Mouse (Mus musculus) lung, postnatal 4 days (tissue): ENCODE measurements at regions not wholly inside any gene's neighbourhood (a gene's known extent, or its start where the extent isn't known, plus 50 kb on each side); places are given as distances from the start of the nearest gene placed in this dataset.

Experiments used
- DNase-seq, 2 experiments: peaks; one replicate each; pipeline ENCODE4 v3.0.0; 2021

DNA sequence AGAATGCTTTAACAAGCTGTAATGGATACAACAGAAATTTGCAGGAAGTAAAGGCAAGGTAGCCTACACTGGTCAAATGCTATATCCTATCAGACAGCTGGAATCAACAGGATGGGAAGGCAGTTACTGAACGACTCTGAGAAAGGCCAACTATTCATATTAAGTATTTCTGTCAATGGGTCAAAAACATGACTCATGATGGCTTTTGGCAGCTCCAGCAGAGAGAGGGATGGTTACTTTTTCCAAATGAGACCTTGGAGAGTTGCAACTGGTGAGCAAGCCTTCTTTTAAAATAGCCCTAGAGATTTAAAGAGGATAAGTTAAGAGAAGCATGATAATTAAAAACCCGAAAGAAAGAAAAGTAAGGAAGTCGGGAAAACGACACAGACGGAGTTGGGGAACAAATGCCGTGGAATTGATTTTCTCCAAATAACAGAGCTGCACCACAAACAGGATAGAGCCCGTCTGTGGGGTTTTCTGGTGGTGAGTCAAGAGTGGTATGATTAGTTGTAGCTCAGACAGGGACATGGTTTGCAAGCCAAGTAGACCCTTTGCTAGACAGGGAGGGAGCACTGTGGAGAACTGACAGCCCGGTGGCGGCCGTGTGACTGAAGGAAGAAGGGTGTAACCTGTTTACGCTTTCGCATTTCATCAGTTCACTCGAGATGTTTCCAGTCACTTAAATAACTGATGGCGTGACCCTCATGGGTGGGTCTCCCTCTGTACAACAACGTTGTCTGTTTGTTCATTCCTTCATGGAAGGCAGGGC lies 3638.1 kb upstream of the Gm7489 start:
- no peak for DNase-seq

DNA sequence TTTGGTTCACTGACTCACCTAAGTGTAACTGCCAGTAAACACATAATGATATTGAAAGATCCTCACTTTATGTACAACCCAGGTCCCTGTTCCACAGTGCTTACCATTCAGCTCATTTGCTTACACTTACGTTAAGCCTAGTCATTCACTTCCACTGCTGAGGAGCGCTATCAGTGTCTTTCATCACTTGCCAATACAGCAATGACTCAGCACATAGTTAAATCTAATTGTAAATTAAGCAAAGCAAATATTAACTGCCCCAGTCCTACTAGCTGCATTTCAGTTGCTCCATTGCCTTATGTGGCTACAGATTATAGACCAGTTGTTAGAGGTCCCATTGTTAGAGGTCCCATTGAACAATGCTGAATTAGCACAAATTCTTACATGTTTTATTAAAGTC lies 3624.6 kb upstream of the Gm7489 start:
- no peak for DNase-seq

DNA sequence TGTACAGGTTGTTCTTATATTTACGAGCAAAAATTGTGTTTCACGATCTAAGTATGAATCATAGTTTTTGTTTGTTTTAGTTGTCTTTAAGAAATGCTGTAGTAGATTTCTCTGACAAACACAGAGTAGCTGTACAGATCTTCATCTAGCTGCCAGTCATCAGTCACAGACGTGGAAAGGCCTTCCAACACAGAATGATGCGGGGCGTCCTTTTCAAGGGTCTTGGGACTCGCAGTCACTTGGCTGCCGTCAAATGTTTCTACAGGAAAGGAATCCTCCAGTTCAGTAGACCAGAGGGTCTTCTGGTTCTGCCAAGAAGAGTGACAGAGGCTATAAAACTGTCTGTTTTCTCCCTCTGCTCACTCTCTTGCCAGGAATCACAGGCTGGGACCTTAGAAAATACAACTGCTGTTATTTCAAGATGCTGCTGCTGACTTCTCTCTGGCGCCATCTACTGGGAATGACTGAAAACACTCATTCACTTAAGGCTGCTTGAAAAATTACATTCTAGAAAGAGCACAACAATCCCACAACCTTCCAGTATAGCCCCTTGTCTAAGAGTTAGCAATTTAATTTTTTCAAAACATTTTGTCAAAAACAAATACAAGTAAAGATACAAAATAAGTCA lies 3623.3 kb upstream of the Gm7489 start:
- DNase-seq: peak in 1 of 2 experiments; percentile 48

DNA sequence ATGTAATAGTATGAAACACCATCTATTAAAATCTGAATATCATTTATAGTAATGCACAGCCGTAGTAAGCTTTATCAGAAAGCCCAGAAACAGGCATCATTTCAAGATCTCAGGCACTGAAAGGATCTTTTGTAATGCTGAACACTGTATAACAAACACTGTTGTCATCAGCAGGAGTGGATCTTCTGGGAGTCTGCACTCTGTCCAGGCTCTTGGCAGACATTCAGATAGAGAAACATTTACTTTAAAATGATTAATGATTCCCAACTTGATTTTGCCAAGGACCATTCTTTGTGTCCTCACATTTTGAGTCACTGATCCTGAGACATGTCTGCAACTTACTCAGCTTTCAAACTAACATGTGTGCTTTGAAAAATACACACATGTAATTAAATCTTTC lies 3617.2 kb upstream of the Gm7489 start:
- DNase-seq: no peak

DNA sequence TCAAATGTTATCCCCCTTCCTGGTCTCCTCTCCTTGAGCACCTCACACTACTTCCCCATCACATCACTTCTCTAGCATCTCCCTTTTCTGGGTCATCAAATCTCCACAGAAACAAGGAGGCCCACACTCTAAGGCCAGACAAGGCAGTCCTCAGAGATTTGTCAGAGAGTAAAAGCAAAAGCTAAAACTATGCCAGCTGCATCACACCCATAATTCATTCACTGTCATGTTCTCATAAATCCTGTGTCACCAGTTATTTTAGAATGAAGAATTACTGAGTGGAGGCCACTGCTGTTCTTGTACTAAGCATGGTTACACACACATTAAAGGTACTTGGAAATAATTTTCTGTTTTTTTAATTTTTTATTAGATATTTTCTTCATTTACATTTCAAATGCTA lies 3613.1 kb upstream of the Gm7489 start:
- no peak for DNase-seq

DNA sequence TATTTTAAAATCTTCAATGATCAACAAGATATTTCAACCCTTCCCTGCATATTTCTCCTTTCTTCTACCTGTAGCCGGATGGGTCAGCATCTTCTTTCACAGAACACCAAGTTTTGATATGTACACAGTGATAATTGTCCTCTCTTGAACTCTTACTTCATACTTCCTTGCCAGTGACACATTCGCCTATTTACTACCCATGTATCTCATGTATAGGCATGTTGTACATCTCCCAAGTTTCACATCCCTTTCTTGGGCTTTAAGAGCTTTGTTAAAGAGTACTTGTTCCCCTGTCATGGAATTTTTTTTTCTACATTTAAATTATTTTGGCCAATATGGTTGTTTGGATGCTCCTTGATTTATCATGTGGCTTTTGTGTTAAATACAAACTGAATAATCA lies 3602.1 kb upstream of the Gm7489 start:
- no peak for DNase-seq

DNA sequence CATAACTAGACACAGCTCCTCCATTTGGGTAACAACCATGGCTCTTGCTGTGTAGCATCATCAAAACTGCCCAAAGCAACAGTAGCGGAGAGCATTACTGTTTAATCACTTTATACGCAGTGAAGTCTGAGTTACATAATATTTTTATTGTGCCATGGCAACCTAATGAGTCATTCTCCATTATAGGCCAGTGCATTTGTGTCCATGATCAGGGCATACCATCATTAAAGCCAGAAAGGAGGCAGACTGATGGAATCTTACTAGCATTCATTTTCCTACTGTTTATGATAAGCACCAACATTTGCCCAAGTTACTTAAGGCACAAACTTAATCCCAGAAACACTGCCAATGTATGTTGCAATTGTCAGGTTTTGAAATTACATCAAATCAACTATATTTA lies 3601.2 kb upstream of the Gm7489 start:
- DNase-seq: no peak

DNA sequence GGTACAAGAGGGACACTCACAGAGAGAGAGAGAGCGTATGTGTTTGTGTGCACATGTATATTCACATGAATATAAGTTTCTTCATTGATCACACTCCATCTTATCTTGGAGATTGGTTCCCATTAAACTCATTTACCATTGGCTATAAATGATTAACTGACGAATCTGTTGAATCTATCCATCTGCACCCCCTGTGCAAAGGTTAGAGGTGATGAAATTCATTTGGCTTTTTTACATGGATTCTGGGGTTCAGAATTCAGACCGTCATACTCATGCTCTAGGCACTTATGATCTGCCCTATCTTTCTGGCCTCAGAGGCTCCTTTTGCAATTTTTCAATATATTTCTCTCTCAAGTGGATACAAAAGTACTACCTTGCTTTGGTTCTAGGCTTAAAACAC lies 3582.9 kb upstream of the Gm7489 start:
- DNase-seq: no peak

DNA sequence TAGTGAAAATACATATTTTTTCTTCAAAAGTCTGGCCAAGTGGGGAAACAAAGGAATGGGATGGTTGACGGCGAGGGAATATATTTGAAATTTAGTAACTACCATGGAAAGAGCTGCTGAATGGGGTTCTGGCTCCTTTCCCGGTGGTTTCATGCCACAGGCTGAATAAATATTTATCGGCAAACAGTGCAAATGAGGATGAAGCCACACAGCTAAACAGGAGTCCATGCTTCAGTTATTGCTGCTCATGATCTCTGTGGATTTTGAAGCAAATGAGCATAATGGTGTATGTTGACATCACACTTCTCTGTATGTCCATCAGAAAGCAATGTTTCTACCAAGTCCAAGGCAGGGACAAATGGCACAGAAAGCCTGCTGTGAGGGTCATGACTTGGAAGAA lies 3580.6 kb upstream of the Gm7489 start:
- DNase-seq: no peak

DNA sequence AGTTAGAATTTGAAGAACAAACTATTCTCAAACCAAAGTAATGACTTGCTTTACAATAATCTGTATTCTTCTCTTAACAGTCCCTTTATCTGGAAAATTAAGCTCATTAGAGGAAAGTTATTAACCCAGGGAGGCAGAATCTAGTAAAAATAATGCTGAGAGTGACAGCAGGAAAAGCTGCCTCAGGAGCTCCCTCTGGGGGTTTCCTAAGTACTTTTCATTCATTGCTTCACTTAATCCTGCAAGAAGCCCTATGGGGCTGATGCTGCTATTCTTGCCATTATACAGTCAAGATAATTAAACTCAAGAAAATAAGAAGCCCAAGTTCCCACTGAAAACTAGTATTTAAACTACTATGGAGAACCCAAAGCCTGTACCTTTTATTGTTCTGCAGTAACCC lies 3563.9 kb upstream of the Gm7489 start:
- DNase-seq: no peak

DNA sequence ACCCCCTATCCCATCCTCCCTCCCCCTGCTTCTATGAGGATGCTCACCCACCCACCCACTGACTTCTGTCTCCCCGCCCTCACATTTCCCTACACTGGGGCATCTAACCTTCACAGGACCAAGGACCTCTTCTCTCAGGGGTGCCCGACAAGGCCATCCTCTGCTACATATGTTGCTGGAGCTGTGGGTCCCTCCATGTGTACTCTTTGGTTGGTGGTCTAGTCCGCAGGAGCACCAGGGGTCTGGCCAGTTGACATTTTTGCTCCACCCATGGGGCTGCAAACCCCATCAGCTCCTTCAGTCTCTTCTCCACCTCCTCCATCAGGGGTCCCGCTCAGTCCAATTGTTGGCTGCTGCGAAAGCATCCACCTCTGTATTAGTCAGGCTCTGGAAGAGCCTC lies 3539.2 kb upstream of the Gm7489 start:
- no peak for DNase-seq

DNA sequence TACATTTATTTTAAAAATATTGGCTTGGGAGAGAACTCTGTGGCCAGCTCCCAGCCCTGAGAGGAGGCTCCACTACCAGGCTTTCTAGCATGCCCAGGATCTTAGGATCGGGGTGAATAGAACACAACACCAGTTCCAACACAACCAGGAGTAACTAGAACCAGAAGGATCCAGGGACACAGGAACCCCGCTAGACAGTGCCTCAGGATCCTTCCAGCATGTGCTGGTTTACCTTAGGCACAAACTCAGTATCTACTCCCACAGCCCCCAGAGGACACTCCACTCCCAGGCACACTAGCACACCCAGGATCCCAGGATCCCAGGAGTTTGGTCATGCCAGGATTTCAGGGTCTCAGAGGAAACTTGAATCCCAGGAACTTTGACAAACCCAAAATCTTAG lies 3537.8 kb upstream of the Gm7489 start:
- no peak for DNase-seq

DNA sequence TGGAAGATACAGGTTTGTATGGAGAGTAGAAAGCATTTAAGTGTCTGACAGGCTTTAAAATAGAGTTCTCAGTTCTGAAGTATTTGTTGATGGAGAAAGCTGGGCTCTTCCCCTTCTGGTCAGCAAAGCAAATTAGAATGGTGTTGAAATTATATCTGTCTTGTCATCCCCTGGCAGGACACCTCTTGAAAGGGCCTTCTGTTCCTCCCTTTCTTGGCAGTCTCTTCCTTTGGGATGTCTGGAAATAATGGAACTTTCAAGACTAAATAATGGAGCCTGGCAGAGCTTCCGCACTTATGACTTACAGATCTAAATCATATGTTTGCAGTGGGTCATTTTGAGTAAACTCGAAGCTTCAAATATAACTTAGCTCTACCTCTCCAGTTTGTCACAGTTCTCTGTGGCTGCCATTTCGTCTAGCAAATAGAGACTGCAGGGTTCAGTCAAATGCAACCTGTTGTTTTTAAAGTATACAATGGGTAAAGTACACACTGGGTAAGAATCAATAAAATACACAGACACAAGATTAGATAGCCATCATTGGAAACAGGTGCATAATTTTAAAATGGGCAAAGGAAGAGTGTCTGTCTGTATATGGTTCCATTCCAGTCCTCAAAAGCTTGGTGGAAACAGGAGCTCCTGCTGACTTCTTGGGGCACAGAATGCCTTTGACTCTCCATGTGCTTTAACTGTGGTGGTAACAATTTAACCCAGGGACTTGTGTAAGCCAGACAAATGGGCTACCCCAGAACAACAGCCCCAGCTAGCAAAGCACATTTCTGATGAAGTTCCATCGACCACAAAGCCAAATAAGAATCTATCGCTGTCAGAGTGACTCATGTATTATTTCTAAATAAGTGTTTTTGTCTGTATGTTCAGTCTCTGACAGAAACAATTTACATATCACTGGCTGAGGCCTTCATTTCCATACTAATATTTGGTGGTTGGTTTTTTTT lies 3524.4 kb upstream of the Gm7489 start:
- no peak for DNase-seq

DNA sequence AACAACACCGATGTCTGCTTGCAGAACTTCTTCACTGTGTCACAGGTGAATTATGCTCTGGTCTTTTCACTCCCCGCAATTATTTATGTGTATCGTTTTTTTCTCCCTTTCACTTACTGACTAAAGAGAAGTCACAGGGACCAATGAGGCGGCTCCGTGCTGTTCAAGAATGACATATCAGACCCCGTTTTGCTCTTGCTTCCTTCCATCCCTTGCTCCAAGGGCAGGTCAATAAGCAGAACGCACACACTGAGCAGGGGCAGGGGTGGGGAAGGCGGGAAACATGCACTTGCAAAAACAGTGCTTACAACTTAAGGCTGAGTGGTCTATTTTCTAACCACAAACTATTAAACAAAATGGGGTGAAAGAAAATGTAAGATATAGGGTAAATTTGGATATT lies 3523.4 kb upstream of the Gm7489 start:
- DNase-seq: no peak

DNA sequence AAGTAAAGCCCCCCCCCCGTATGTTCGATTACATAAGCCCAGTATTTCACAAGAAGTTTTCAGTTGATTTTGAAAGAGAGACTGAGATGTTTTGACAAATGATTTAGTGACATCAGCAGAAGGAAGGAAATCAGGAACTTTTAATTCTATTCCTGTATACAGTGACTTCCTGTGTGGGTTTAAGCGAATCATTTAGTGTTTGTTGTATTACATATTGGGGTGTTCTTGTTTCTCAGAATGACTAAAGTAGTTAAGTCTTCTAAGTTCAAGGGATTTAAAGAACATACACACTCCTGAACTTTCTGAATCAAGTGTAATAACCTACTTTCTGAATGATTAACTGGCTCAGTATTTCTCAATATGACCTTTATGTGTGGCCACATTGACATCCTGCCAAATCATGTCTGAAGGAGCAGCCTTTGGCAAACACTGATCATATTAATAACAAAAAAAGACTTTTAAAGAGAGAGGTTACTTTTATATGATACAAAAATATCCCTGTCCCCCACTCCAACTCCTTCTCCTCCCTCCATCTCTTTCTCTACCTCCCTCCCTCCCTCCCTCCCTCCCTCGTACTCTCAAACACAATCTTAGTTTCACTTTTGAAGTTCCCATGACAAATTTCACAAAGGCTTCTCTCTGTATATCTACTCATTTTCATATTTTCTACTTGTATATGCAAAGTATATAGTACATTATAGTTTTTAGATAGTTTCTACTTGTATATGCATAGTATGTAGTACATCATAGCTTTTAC lies 3522.8 kb upstream of the Gm7489 start:
- DNase-seq: peak in 1 of 2 experiments; percentile 33

DNA sequence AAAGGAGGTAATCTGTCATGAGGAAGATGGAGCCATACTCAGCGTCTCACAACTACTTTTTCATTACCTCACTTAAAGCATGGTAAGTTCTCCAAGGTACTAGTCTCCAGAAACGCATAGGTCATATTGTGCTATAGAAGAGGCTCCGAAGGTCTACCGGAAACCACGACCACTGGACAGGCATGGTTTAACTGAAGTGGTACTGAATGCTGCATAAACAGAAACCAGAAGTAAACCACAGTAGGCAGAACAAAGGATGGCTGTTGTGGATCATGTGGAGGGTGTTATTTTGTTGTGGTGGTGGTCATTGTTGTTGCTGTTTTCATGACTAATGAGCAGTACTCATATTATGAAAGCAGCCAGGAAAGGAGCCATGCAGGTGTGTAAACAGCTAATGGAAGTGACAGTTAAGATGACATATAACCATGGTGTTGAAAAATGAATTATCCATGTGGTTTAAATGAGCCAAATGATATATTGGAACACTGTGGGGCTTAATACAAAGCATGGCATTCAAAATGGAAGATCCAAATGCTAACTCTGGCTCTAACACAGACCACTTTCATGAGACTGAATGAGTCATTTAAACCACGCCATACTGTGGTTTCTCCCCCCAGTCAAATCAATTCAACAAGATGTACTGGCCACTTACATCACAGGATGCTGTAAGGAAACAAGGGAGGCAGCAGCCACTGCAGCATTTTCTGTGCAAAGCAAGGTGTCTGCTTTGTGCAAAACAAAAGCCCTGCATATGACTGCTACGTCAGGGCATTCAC lies 3484.5 kb upstream of the Gm7489 start:
- no peak for DNase-seq

DNA sequence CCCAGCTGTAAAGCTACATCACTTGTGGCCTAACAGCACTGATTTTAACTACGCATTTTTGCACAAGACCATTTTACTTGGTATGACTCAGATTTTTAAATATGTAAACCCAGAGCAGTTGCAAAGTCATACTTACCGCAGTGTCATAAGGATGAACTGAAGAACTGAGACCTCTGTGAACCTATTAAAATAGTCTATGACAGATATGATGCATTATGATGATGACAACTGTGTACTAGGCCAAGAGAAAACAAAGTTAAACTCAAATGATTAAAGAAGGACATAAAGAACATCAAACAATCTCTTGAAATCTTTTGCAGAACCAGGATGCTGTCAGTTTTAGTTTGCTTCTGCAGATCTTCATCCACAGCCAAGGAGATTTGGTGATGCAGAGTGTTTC lies 3483.3 kb upstream of the Gm7489 start:
- DNase-seq: no peak

DNA sequence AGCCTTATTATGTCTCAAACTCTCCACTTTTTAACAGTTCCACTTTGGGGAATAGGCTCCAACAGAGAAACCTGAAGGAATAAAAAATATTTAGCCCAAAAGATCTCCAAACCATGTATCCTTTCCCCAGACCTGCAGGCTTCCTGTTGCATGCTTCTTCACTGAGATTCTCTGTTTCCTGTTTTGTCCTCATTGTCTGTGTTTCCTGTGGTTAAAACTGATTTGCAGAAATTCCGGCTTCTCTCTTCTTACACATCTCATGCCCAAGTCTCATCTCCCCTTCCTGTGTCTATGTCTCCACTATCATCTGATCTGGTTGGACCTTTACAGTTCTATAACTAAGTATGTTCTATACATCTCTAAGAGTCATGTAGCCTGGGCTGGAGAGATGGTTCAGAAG lies 3482.2 kb upstream of the Gm7489 start:
- no peak for DNase-seq

DNA sequence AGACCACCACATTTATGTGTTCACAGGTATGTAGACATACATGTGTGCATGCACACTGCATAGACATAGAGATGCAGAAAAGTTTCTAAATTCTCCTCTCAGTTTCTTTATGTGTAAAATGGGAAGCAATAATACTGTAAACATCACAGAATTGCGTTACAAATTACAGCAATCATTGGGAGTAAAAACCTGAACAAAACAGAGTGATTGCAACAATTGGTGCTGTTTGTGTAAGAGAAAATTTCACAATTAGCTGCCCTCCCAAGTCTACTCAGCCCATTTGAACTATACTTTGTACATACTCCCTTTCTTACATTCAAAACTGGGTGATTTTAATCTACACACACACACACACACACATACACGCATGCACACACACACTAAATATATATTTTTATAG lies 3480.8 kb upstream of the Gm7489 start:
- no peak for DNase-seq

DNA sequence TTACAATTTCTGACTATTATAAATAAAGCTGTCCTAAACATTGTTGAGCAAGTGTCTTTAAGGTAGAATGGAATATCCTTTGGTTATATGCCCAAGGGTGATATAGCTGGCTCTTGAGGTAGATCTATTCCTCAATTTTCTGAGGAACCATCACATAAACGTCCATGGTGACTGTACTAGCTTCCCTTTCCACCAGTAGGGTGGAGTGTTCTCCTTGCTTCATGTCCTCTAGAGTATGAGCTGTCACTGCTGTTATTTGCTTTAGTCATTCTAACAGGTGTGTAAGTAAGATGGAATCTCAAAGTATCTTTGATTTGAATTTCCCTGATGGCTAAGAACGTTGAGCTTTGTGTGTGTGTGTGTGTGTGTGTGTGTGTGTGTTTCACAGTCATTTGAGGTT lies 3475.7 kb upstream of the Gm7489 start:
- no peak for DNase-seq

DNA sequence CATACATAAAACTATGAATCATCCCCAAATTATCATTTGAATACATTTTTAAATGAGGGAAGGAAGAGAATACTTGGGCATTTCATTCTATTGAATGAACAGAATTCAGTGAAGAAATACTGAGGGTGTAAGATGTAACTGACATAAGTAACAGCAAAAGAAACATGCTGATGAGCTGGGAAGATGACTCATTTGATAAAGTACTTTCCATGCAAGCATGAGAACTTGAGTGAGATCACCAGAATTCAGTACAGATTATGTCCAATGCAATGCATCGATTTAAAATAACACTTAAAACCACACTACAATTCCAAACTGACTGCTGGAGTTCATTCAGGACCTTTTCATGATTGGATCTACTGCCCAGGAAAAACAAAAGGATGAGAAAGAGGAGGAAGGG lies 3467.1 kb upstream of the Gm7489 start:
- DNase-seq: no peak

DNA sequence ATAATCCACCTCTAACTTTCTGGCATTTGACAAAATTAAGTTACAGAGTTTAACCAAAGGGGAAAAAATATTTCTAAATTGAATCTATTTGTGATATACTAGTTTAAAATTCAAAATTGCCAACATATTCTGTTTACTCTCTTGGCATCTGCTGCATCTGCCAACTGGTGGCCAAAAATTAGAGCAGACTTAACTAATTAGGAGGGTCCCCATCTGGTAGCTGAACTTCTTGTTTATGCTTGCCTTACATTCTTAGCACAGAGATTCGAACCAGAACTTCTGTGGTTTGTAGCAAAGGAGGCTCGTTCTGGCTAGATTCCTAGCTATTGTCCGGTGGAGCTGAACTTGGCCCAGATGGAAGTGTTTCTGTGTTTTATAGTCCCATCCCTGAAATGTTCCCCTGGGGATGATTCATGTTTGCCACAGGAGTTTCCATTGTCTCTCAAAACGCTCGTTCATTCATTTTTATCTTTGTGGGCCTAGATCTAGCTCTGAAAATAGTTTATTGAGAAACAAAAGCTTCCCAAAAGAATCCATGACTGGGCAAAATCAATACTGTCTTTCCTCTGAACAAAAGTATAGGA lies 3461.5 kb upstream of the Gm7489 start:
- no peak for DNase-seq
